Mouse (Mus musculus): ENCODE results near the gene Fscn1. TPM values are rescaled to one million over a fixed set of nuclear protein-coding genes. Genes with fewer than 3 reads are reported as not detected.

The Fscn1 gene
- total RNA-seq (2014; rRNA removed) (2.0 and 4.2 TPM in 2 replicates), polyA plus RNA-seq (2012; rRNA removed) (3.0 and 4.4 TPM in 2 replicates)

GRCm38 (mm10) chr5:142959576-142960556 is at the start of gene Fscn1:
Gene Fscn1, plus strand, starts transcription at chr5:142960343.
- H3K79me2 ChIP-seq (ENCODE audit: control insufficient read depth, insufficient read depth, low read length): no peaks in the 10 kb centered on the region
- peaks cover 12% of the 10 kb centered on the region for H3K27me3 ChIP-seq (ENCODE audit: control insufficient read depth, insufficient read depth, low read length)
- 0 out of 2 replicates have a peak within 1 kb of the TSS, but pooled peaks have one; percentile 4 for H3K27ac ChIP-seq (replicated peaks; ENCODE audit: insufficient read depth, low read depth, low read length)
- peak within 1 kb of the TSS; percentile 76 for H3K9ac ChIP-seq (ENCODE audit: low read depth, low read length)
- 0 out of 2 replicates have a peak, but pooled peaks have one; percentile 13 for TF ChIP-seq CTCF (IDR thresholded peaks at IDR 0.05; ENCODE audit: low read depth, low read length)
- peak; percentile 66; the same call in 1 of the 2 replicates for TF ChIP-seq POLR2A (IDR thresholded peaks at IDR 0.05; ENCODE audit: extremely low read depth, insufficient read depth, low read length)
- DNase-seq (ENCODE audit: extremely low read depth, low read depth, low spot score): no peak
- H3K4me3 ChIP-seq (ENCODE audit: insufficient read depth, low read depth, low read length): peak within 1 kb of the TSS; percentile 73
- WGBS: 15% methylated on average over 44 of the region's 44 CpGs
- H3K4me1 ChIP-seq (ENCODE audit: control insufficient read depth, insufficient read depth, low read length): peaks cover 2% of the 10 kb centered on the region; the same call in 1 of the 2 replicates
- H3K36me3 ChIP-seq (ENCODE audit: control insufficient read depth, insufficient read depth, low read length): no peaks in the 10 kb centered on the region

DNA sequence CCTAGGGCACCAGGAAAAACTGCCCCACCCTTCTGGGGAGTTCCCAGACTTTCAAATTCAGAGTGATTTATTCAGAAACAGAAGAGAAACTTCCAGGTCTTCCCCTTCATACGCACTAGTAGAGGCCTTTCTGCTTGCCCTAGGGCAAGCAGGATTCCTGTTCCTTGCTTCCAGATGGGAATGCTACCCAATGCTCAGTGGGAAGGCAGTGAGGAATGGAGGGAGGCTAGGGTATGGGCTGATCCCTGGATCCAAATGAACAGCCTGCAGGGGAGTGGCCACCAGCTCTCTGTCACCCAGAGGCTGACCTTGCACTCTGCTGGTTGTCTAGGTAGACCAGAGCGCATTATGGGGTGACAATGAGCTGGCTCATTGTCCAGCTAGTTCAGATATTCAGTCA is 48.5 kb upstream of the Fscn1 start:
- 63% methylated on average over 2 of the region's 2 CpGs for WGBS
- TF ChIP-seq POLR2A (IDR thresholded peaks at IDR 0.05; ENCODE audit: extremely low read depth, insufficient read depth, low read length) (no peak), CTCF (IDR thresholded peaks at IDR 0.05; ENCODE audit: low read depth, low read length) (no peak)
- Histone ChIP-seq H3K36me3 (ENCODE audit: control insufficient read depth, insufficient read depth, low read length) (no peaks in the 10 kb centered on the region), H3K9ac (ENCODE audit: low read depth, low read length) (no peak overlapping the region), H3K27me3 (ENCODE audit: control insufficient read depth, insufficient read depth, low read length) (no peaks in the 10 kb centered on the region), H3K4me3 (ENCODE audit: insufficient read depth, low read depth, low read length) (no peak overlapping the region), H3K4me1 (ENCODE audit: control insufficient read depth, insufficient read depth, low read length) (peaks cover 45% of the 10 kb centered on the region), H3K79me2 (ENCODE audit: control insufficient read depth, insufficient read depth, low read length) (no peaks in the 10 kb centered on the region), H3K27ac (replicated peaks; ENCODE audit: insufficient read depth, low read depth, low read length) (no peak overlapping the region)
- DNase-seq (ENCODE audit: extremely low read depth, low read depth, low spot score): peak; percentile 25

DNA sequence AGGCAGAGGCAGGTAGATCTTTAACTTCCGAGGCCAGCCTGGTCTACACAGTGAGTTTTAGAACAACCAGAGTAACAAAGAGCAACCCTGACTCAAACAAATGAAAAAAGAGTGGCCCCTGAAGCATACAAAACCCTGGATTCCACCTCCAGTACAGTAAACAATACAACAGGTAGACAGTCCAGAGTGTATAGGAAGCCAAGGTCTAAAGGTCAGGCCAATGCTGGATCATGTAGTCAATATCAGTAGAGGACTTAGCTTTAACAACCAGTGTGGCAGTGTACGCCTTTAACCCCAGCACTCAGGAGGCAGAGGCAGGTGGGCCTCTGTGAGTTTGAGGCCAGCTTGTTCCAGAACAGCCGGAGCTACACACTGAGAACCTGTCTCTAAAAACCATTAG is 47.8 kb upstream of the Fscn1 start:
- DNase-seq (ENCODE audit: extremely low read depth, low read depth, low spot score): peak; percentile 91
- Histone ChIP-seq H3K9ac (ENCODE audit: low read depth, low read length) (no peak overlapping the region), H3K4me1 (ENCODE audit: control insufficient read depth, insufficient read depth, low read length) (peaks cover 44% of the 10 kb centered on the region), H3K27me3 (ENCODE audit: control insufficient read depth, insufficient read depth, low read length) (no peaks in the 10 kb centered on the region), H3K79me2 (ENCODE audit: control insufficient read depth, insufficient read depth, low read length) (no peaks in the 10 kb centered on the region), H3K36me3 (ENCODE audit: control insufficient read depth, insufficient read depth, low read length) (no peaks in the 10 kb centered on the region), H3K27ac (replicated peaks; ENCODE audit: insufficient read depth, low read depth, low read length) (peak overlapping the region; percentile 55), H3K4me3 (ENCODE audit: insufficient read depth, low read depth, low read length) (no peak overlapping the region)
- 36% methylated on average over 3 of the region's 3 CpGs for WGBS
- TF ChIP-seq POLR2A (IDR thresholded peaks at IDR 0.05; ENCODE audit: extremely low read depth, insufficient read depth, low read length): no peak
- no peak for TF ChIP-seq CTCF (IDR thresholded peaks at IDR 0.05; ENCODE audit: low read depth, low read length)

DNA sequence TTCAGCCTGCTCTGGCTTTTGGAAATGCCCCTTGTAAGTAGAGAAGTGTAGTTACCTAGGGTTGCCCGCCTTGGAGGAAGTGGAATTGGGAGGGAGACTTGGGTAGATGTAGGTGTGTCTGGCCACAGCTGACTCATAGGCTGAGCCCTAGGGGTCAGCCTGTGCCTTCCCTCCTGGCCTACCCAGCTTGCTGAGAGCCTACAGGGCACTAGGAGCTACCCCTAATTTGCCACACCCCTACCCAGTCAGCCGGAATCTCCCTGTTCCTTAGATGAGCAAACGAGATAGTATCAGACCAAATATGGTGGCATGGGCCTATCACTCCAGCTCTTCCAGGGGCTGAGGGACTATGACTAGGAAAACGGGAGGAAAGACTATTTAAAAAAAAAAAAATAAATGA is 47.4 kb upstream of the Fscn1 start:
- 83% methylated on average over 4 of the region's 4 CpGs for WGBS
- Histone ChIP-seq H3K27ac (replicated peaks; ENCODE audit: insufficient read depth, low read depth, low read length) (peak overlapping the region; percentile 55), H3K27me3 (ENCODE audit: control insufficient read depth, insufficient read depth, low read length) (no peaks in the 10 kb centered on the region), H3K79me2 (ENCODE audit: control insufficient read depth, insufficient read depth, low read length) (no peaks in the 10 kb centered on the region), H3K36me3 (ENCODE audit: control insufficient read depth, insufficient read depth, low read length) (no peaks in the 10 kb centered on the region), H3K4me1 (ENCODE audit: control insufficient read depth, insufficient read depth, low read length) (peaks cover 40% of the 10 kb centered on the region), H3K4me3 (ENCODE audit: insufficient read depth, low read depth, low read length) (no peak overlapping the region), H3K9ac (ENCODE audit: low read depth, low read length) (no peak overlapping the region)
- TF ChIP-seq POLR2A (IDR thresholded peaks at IDR 0.05; ENCODE audit: extremely low read depth, insufficient read depth, low read length) (no peak), CTCF (IDR thresholded peaks at IDR 0.05; ENCODE audit: low read depth, low read length) (no peak)
- no peak for DNase-seq (ENCODE audit: extremely low read depth, low read depth, low spot score)

- peak overlapping the region; percentile 43 for H3K27ac ChIP-seq (replicated peaks; ENCODE audit: insufficient read depth, low read depth, low read length)
These were observed 44.9 kb upstream of the Fscn1 start for GRCm38 (mm10) chr5:142915231-142915630.

More at GRCm38 (mm10) chr5:142915231-142915630, 44.9 kb upstream of the Fscn1 start:
- H3K4me1 ChIP-seq (ENCODE audit: control insufficient read depth, insufficient read depth, low read length): peaks cover 23% of the 10 kb centered on the region
- H3K9ac ChIP-seq (ENCODE audit: low read depth, low read length): 0 out of 2 replicates have a peak overlapping the region, but pooled peaks have one; percentile 9
- H3K27me3 ChIP-seq (ENCODE audit: control insufficient read depth, insufficient read depth, low read length): no peaks in the 10 kb centered on the region
- no peak overlapping the region for H3K4me3 ChIP-seq (ENCODE audit: insufficient read depth, low read depth, low read length)
- H3K79me2 ChIP-seq (ENCODE audit: control insufficient read depth, insufficient read depth, low read length): no peaks in the 10 kb centered on the region
- WGBS: 27% methylated on average over 11 of the region's 11 CpGs
- H3K36me3 ChIP-seq (ENCODE audit: control insufficient read depth, insufficient read depth, low read length): no peaks in the 10 kb centered on the region
- peak; percentile 87 for DNase-seq (ENCODE audit: extremely low read depth, low read depth, low spot score)
- TF ChIP-seq POLR2A (IDR thresholded peaks at IDR 0.05; ENCODE audit: extremely low read depth, insufficient read depth, low read length) (no peak), CTCF (IDR thresholded peaks at IDR 0.05; ENCODE audit: low read depth, low read length) (no peak)
